Mouse (Mus musculus) G1E-ER4 (cell line): ENCODE results near the gene Slfn3. TPM values are rescaled to one million over a fixed set of nuclear protein-coding genes. Genes with fewer than 3 reads are reported as not detected.

Experiments
- GATA1 ChIP-seq: IDR thresholded peaks from one replicate; pipeline ENCODE4 v1.8.0; 2012; ENCODE audit warnings: low read length, inconsistent platforms
- polyA plus RNA-seq: library from polyadenylated mRNA; stranded (reverse); fragments of >175 nt; gene quantifications from 2 replicates; pipeline ENCODE4 v1.2.3, GENCODE M21; 2012

Gene Slfn3
- polyA plus RNA-seq: not detected in 2 replicates

DNA sequence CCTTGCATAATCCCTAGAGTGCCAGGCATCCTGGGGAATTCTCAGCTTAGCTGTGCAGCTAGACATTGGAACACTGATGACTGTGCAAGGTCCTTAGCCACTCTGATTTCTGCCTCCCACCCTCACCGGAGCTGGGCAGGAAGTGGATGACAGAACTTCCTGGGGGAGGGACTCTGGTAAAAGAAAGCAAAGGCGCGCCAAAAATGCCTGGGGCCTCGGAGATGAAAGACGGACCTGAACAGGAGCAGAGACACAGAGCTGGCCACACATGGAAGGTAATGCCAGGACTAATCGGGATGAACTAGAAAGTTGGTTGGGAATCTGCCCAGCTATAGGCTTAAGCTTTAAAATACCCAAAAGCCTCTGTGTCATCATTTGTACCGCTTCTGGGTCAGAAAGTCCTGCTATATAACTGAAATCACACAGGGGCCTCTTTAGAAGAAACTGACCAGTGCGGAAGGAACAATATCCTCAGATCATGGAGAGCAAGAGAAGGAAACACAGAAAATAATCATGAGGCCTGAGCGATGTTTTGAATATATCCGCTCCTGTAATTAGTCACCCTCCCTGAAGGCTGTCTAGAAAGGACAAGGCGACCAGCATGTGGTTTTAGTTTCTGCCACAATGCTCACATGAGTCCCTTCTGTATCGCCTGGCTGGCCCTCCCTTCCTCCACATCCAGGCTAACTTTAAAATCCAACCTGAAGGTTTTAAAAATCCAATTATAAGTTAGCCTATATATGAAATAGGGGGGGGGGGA is at the start of gene Slfn3:
Slfn3 (plus strand) TSS at position 197 of the 760 bp plus-strand sequence.
- no peak for TF ChIP-seq GATA1

- no peak for TF ChIP-seq GATA1
Observed at GRCm38 (mm10) chr11:83174948-83175539, 16.1 kb upstream of the Slfn3 start, which contains the start of gene Slfn4. Slfn4 (plus strand) TSS chr11:83175186.

DNA sequence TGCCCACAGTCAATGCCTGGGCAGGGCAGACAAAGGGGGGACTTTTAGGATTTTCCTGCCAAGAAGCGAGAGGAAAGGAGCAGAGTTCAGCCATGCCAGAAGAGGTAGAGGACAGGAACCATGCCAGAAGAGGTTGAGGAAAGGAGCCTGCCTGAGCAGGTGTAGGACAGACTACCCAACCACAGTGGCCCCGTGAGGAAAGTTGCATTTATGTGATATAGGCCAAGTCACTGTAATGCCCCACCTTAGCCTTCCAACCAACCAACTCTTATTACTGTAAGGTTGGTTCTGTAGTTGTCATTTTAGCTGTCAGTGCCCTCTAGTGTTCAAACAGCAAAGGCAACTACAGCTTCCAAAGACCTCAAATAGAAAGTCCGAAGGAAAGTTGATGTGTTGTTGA is 871 bp downstream of the Slfn3 start:
- no peak for TF ChIP-seq GATA1

DNA sequence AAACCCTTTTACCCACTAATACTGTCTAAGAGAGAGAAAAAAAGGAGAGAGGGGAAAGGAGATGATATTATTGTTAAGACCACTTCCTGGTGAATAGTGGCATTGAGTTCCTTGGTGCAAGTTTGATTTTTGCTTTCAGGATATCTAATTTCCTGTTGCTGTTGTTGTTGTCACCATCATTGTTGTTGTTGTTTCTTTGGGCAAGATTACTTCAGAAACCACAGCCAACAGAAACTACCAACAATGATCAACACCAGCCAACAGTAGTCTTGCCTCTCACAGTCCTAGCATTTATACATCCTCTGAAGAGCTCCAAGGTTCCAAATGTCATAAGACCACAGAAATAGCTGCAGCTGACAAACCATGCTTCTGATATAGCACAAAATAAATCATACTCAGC is 13.9 kb downstream of the Slfn3 start:
- no peak for TF ChIP-seq GATA1

- no peak for TF ChIP-seq GATA1
Observed at GRCm38 (mm10) chr11:83216119-83216518, 25.0 kb downstream of the Slfn3 start.

DNA sequence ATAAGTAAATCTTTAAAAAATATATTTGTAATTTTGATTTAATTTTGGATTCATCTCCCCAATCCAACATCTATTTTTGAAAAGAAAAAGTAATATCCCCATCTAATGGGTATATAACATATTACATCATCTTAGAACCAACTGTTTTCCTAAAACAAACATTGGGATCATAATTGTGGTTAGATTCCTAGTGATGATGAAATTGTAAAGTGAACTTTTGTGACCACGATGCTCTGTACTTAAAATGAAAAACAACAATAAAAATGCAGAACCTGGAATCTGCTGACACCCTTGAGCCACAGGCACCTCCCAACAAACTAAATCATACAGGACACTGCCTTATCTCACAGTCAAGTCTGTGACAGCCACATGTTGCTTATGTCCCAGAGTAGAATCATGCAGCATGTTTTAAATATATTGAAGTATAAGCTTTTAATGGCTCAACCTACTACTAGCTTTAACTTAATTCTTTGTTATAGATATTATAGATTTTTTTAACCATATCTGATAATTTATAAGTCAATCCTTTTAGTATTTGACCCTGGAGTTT is 30.3 kb downstream of the Slfn3 start:
- no peak for TF ChIP-seq GATA1

DNA sequence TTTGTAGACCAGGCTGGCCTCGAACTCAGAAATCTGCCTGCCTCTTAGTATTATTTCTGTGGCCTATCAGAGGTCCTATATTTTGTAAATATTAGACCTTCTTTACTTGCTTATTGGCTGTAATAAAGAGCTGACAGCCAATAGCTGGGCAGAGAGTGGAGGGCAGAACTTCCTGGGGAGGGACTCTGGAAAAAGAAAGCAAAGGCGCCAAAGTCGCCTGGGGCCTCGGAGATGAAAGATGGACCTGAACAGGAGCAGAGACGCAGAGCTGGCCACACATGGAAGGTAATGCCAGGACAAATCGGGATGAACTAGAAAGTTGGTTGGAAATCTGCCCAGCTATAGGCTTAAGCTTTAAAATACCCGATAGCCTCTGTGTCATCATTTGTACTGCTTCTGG is 32.2 kb downstream of the Slfn3 start:
- TF ChIP-seq GATA1: no peak

GRCm38 (mm10) chr11:83224217-83224616 is 33.1 kb downstream of the Slfn3 start:
- no peak for TF ChIP-seq GATA1

DNA sequence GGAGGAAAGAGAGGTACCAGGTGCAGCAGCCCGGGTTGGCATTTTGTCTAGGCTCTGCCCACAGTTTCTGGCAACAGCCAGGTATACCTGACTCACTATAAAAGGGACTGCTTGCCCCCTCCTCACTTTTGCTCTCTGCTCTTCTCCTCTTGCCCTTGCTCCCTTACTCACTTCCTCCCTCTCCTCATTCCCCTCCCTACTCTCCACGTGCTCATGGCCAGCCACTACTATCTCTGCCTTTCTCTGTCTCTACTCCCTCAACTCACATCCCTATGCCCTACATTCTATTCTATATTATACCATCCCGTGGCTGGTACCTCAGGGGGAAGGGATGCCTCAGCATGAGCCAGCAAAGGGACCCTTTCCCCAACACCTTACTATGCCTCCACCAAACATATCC is 33.6 kb downstream of the Slfn3 start:
- TF ChIP-seq GATA1: no peak

- TF ChIP-seq GATA1: no peak
Observed at GRCm38 (mm10) chr11:83225371-83225960, 34.3 kb downstream of the Slfn3 start.

DNA sequence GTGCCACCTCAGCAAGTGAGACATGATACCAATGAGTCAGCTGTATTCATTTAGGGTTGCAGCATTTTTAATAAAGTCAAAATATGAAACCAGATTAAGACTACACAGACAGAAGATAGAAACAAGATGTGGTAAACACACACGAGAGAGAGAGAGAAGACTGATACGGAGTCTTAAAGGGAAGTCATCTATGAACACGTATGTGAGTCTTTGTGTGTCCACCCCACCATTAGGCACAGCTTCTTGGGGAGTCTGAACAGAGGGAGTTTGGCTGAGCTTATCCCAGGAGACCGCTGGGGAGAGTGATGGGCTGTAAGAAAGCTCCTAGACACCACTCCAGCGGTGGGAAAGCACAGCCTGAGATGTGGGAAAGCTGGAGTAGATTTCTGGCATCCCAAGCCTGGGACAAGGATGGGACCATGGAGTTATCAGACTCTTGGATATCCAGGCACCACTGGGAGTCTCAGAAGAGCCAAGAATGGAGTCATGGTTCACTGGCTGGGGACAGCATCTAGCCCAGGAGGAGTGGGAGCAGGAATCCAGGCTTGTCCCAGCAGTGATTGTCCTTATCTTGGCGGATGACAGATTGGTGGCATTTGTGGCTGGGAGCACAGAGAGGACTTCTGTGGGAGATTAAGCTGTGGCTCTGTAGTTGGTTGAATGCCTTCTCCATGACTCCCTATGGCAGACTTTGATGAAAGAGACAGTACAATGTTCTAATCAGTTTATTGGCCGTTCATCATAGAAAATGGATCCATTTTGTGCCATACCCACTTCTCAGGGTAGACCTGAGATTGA is 37.0 kb downstream of the Slfn3 start:
- no peak for TF ChIP-seq GATA1

- TF ChIP-seq GATA1: no peak
Observed at GRCm38 (mm10) chr11:83230966-83231365, 39.8 kb downstream of the Slfn3 start.

GRCm38 (mm10) chr11:83238389-83238788 is 47.3 kb downstream of the Slfn3 start:
- TF ChIP-seq GATA1: no peak

DNA sequence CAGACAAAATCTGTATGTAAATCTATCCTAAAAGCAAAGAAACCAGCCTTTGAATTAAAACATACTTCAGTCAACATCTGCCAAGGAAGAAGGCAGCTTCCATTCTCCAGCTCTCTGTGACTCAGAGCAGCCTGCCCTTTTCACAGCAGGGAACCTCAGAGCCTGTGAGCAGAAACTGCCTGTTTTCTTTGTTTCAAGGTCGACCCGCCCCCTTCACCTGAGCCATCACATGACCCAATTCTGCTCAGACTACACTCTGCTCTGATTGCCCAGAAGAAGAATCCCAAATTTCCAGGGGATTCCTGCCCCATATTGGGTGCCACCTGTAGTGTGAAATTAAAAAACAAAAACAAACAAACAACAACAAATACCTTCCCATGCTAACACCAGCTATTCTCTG is 48.7 kb downstream of the Slfn3 start:
- no peak for TF ChIP-seq GATA1

- TF ChIP-seq GATA1: no peak
Observed at GRCm38 (mm10) chr11:83262673-83263072, 71.5 kb downstream of the Slfn3 start.

DNA sequence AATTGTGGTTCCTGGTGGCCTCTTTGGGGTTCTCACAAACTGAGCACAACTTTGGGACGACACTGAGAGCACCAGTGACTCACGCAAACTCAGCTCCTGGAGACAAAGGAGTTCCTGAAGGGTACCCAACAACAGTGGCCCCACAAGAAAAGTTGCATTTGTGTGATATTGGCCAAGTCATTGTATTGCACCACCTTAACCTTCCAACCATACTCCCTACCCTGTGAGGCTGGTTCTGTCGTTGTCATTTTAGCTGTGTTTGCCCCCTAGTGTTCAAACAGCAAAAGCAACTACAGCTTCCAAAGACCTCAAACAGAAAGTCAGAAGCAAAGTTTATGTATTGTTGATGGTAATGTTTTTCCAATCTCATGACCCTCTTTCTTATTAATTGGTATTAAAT is 72.0 kb downstream of the Slfn3 start:
- TF ChIP-seq GATA1: no peak

Other genes starting within 250 kb of the Slfn3 start
- 0.01 TPM in 1 of 2 replicates, not detected in the other for gene Slfn5, start 240.0 kb upstream of the Slfn3 start, polyA plus RNA-seq
- gene Slfn9, start 199.5 kb upstream of the Slfn3 start, polyA plus RNA-seq: 0.01 TPM in 1 of 2 replicates, not detected in the other
- gene Slfn8, start 170.5 kb upstream of the Slfn3 start, polyA plus RNA-seq: 0.06 TPM in 1 of 2 replicates, not detected in the other
- 0.37 and 0.83 TPM in 2 replicates for gene Slfn2, start 126.2 kb upstream of the Slfn3 start, polyA plus RNA-seq
- not detected in 2 replicates for gene Slfn1, start 74.5 kb upstream of the Slfn3 start, polyA plus RNA-seq
- gene Slfn4, start 16.1 kb upstream of the Slfn3 start, polyA plus RNA-seq: not detected in 2 replicates
- 0.02 TPM in 2 replicates for gene Slfn14, start 95.4 kb downstream of the Slfn3 start, polyA plus RNA-seq
- gene Ap2b1, start 107.7 kb downstream of the Slfn3 start, polyA plus RNA-seq: 14.0 and 19.2 TPM in 2 replicates
- gene Pex12, start 111.3 kb downstream of the Slfn3 start, polyA plus RNA-seq: 3.4 and 5.4 TPM in 2 replicates
- 0.16 and 0.17 TPM in 2 replicates for gene Rasl10b, start 217.8 kb downstream of the Slfn3 start, polyA plus RNA-seq
- not detected in 2 replicates for gene Gas2l2, start 238.1 kb downstream of the Slfn3 start, polyA plus RNA-seq
- not detected in 2 replicates for gene 1700020L24Rik, start 246.3 kb downstream of the Slfn3 start, polyA plus RNA-seq